19 mouse cellular contexts compared by ENCODE assay signal in the genomic region with DNA sequence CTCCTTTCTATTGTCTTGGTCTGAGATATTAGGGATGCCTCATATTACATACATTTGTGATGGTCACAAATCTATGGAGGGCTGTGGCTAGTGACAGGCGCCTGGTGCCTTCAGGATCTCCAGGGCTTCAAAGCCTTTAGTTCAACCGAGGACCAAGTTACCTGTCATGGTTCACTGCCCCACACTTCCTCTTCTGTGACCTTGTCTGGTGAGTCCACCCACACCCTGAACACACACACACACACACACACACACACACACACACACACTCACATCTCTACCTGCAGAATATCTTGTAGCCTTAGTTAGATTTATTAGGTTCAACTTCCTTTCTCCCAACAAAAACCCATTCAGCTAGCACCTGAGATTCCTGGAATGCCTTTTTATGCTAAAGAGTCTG.
"Had no signal": no experiment of that assay in that cellular context is flagged by ENCODE, and none has a peak within 500 bp of the region (broad histone marks: within the 10 kb centered on the region; RNA-seq: fewer than 3 reads in every experiment).

No protein-coding gene starts in this region.

- H3K36me3 ChIP-seq: intestine, embryonic 15.5 days; limb, embryonic 10.5 days; limb, embryonic 13.5 days; liver, embryonic 12.5 days; liver, embryonic 15.5 days; lung, embryonic 15.5 days; midbrain, embryonic 12.5 days; midbrain, embryonic 15.5 days; stomach, embryonic 15.5 days had no signal

- H3K4me3 ChIP-seq: intestine, embryonic 15.5 days; limb, embryonic 10.5 days; limb, embryonic 13.5 days; liver, embryonic 12.5 days; liver, embryonic 15.5 days; lung, embryonic 15.5 days; midbrain, embryonic 12.5 days; midbrain, embryonic 15.5 days; stomach, embryonic 15.5 days had no signal

- H3K9ac ChIP-seq: intestine, embryonic 15.5 days; limb, embryonic 13.5 days; liver, embryonic 12.5 days; liver, embryonic 15.5 days; lung, embryonic 15.5 days; midbrain, embryonic 12.5 days; midbrain, embryonic 15.5 days; stomach, embryonic 15.5 days had no signal

- H3K4me2 ChIP-seq: intestine, embryonic 15.5 days; limb, embryonic 13.5 days; liver, embryonic 12.5 days; liver, embryonic 15.5 days; lung, embryonic 15.5 days; midbrain, embryonic 12.5 days; midbrain, embryonic 15.5 days; stomach, embryonic 15.5 days had no signal

- H3K9me3 ChIP-seq: intestine, embryonic 15.5 days; limb, embryonic 10.5 days; limb, embryonic 13.5 days; liver, embryonic 12.5 days; liver, embryonic 15.5 days; lung, embryonic 15.5 days; midbrain, embryonic 12.5 days; midbrain, embryonic 15.5 days; stomach, embryonic 15.5 days had no signal

- DNase-seq: kidney, adult 11 months; kidney, adult 8-10 months; kidney, postnatal 14 days; kidney, postnatal 4 days; liver; lung, adult 18-20 months; lung, postnatal 10 days; right cerebral cortex, postnatal 25 days; thymus, postnatal 25 days had no signal

- H3K27me3 ChIP-seq: intestine, embryonic 15.5 days; limb, embryonic 13.5 days; liver, embryonic 12.5 days; liver, embryonic 15.5 days; lung, embryonic 15.5 days; midbrain, embryonic 12.5 days; midbrain, embryonic 15.5 days; stomach, embryonic 15.5 days had no signal

- H3K27ac ChIP-seq: intestine, embryonic 15.5 days; limb, embryonic 10.5 days; limb, embryonic 13.5 days; liver, embryonic 12.5 days; liver, embryonic 15.5 days; lung, embryonic 15.5 days; macrophage; midbrain, embryonic 12.5 days; midbrain, embryonic 15.5 days; stomach, embryonic 15.5 days had no signal

- H3K4me1 ChIP-seq: intestine, embryonic 15.5 days; liver, embryonic 12.5 days; liver, embryonic 15.5 days; lung, embryonic 15.5 days; midbrain, embryonic 12.5 days; midbrain, embryonic 15.5 days; stomach, embryonic 15.5 days had no signal
